Comparison of ENCODE assay signal across 22 mouse cellular contexts in the genomic region with DNA sequence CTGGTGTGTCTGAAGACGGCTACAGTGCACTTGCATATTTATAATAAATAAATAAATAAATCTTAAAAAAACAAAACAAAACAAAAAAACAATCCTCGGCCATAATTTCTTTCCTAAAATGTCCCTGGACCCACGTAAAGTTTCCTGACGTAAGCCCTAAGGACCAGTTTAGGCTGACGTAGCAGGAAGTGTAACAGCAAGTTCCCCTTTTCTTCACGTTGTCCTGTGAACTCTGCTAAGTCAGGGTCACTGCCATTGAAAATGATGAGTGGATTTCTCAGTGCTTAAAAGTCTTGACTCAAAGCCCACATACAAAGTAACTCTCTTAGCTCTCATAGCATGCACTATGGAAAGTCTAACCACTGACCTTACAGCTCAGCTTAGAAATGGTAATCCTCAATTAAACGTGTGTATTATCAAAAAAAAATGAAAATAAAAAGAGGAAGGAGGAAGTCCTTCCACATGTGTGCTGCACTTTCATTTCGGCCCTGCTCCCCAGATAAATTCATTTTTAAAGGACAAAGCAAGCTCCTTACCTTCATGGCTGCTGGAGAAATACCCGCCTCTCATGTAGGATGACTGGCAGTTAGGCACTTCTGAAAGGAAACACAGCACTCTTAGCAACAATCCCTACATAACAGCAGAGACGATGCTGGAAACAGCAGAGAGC. TPM values are rescaled to one million over a fixed set of nuclear protein-coding genes. Genes with fewer than 3 reads are reported as not detected.
DNase-seq lines count a peak whose midpoint lies in the region; ATAC-seq and TF ChIP-seq lines count a peak whose summit lies in the region.
"Had no signal": no experiment of that assay in that cellular context is flagged by ENCODE, and none has a peak within 500 bp of the region (broad histone marks: within the 10 kb centered on the region; RNA-seq: fewer than 3 reads in every experiment).

No protein-coding gene starts in this region.

- no peak overlapping the region for H3K4me3 ChIP-seq in liver, postnatal 0 days (ENCODE audit: low read depth, low read length)
- no peak overlapping the region for H3K4me3 ChIP-seq in liver, embryonic 12.5 days
- no peak overlapping the region for H3K4me3 ChIP-seq in ES-E14 (ENCODE audit: insufficient read depth in 1 of 2, low read depth in 1 of 2, low read length in 2 of 2, poor library complexity in 1 of 2, severe bottlenecking in 1 of 2)
- H3K4me3 ChIP-seq: erythroblast, embryonic 14.5 days; hindbrain, embryonic 10.5 days; limb, embryonic 13.5 days; midbrain, embryonic 13.5 days had no signal

- peak; percentile 47; the same call in 1 of the 2 replicates for ATAC-seq in liver, postnatal 0 days
- no peak for ATAC-seq in liver, embryonic 12.5 days
- ATAC-seq in common myeloid progenitor, adult 5-6 weeks (replicated peaks; ENCODE audit: low read depth, poor library complexity, severe bottlenecking): peak; percentile 92
- ATAC-seq in neutrophil, adult 5-6 weeks (ENCODE audit: extremely low read depth, insufficient number of reproducible peaks, low FRiP score, poor library complexity, severe bottlenecking): peak; percentile 78
- ATAC-seq: activated CD4-positive, CD25-positive, alpha-beta regulatory T cell, adult 4 months; forebrain, embryonic 16.5 days; midbrain, embryonic 13.5 days had no signal

- H3K9me3 ChIP-seq in liver, postnatal 0 days (ENCODE audit: low read length): no peaks in the 10 kb centered on the region
- no peaks in the 10 kb centered on the region for H3K9me3 ChIP-seq in liver, embryonic 12.5 days (replicated peaks)
- H3K9me3 ChIP-seq in ES-E14 (ENCODE audit: control insufficient read depth, insufficient read depth, low read depth, low read length): no peaks in the 10 kb centered on the region
- H3K9me3 ChIP-seq: hindbrain, embryonic 10.5 days; limb, embryonic 13.5 days; midbrain, embryonic 13.5 days had no signal

- in situ Hi-C loops in ES-E14 (cut with MboI; ENCODE audit: low sequenced_read_pairs in 2 of 2, unreplicated experiment in 2 of 2): no loop called here

- TF ChIP-seq EP300 in liver, postnatal 0 days (IDR thresholded peaks at IDR 0.05; ENCODE audit: low read depth): no peak

- DNase-seq in liver, postnatal 0 days: no peak
- DNase-seq in ES-E14 (ENCODE audit: low read depth, low spot score): no peak
- no peak for DNase-seq in testis, postnatal 14 days (ENCODE audit: low spot score)
- DNase-seq in thymus, adult 18-20 months: no peak
- no peak for DNase-seq in kidney, postnatal 25 days
- DNase-seq: adrenal gland, postnatal 36 days; heart, adult 11 months; kidney, adult 2 months; kidney, postnatal 36 days; layer of hippocampus, adult 9-11 months; lung, adult 2 months; lung, postnatal 4 days; thymus, postnatal 4 days had no signal

- peak overlapping the region; percentile 8; the same call in 1 of the 2 replicates for H3K27ac ChIP-seq in liver, postnatal 0 days (ENCODE audit: low read depth)
- H3K27ac ChIP-seq in liver, embryonic 12.5 days: no peak overlapping the region
- H3K27ac ChIP-seq in ES-E14 (ENCODE audit: insufficient read depth, low read depth, low read length, poor library complexity, severe bottlenecking): peak overlapping the region; percentile 51
- H3K27ac ChIP-seq: hindbrain, embryonic 10.5 days; limb, embryonic 13.5 days; midbrain, embryonic 13.5 days had no signal

- no peaks in the 10 kb centered on the region for H3K27me3 ChIP-seq in liver, postnatal 0 days (ENCODE audit: insufficient read depth, low read length)
- no peaks in the 10 kb centered on the region for H3K27me3 ChIP-seq in liver, embryonic 12.5 days (replicated peaks)
- H3K27me3 ChIP-seq: limb, embryonic 13.5 days; midbrain, embryonic 13.5 days had no signal

- H3K4me2 ChIP-seq in liver, postnatal 0 days (ENCODE audit: low read depth, low read length): 0 out of 2 replicates have a peak overlapping the region, but pooled peaks have one; percentile 29
- no peak overlapping the region for H3K4me2 ChIP-seq in liver, embryonic 12.5 days
- H3K4me2 ChIP-seq: limb, embryonic 13.5 days; midbrain, embryonic 13.5 days had no signal

- no peaks in the 10 kb centered on the region for H3K4me1 ChIP-seq in liver, postnatal 0 days (ENCODE audit: insufficient read depth)
- H3K4me1 ChIP-seq in liver, embryonic 12.5 days: no peaks in the 10 kb centered on the region
- peaks cover 15 to 35% of the 10 kb centered on the region in 2 experiments for H3K4me1 ChIP-seq in ES-E14 (ENCODE audit: control insufficient read depth in 2 of 2, insufficient read depth in 2 of 2, low read length in 2 of 2, poor library complexity in 1 of 2)
- H3K4me1 ChIP-seq: hindbrain, embryonic 10.5 days; limb, embryonic 13.5 days had no signal

- no peaks in the 10 kb centered on the region for H3K36me3 ChIP-seq in liver, postnatal 0 days (replicated peaks; ENCODE audit: insufficient read depth, low read length)
- H3K36me3 ChIP-seq in liver, embryonic 12.5 days: peaks cover 9% of the 10 kb centered on the region
- peaks cover 72% of the 10 kb centered on the region for H3K36me3 ChIP-seq in ES-E14 (ENCODE audit: control insufficient read depth, insufficient read depth, low read length, poor library complexity, severe bottlenecking)
- H3K36me3 ChIP-seq: midbrain, embryonic 13.5 days had no signal

- WGBS in liver, postnatal 0 days (ENCODE audit: insufficient replicate concordance): 51% methylated on average over 10 of the region's 10 CpGs
- WGBS in liver, embryonic 12.5 days (ENCODE audit: insufficient replicate concordance): 49% methylated on average over 10 of the region's 10 CpGs

- no peak for TF ChIP-seq CTCF in liver, postnatal 0 days (IDR thresholded peaks at IDR 0.05; ENCODE audit: low read depth)

- no peak overlapping the region for H3K9ac ChIP-seq in liver, postnatal 0 days (replicated peaks)
- no peak overlapping the region for H3K9ac ChIP-seq in liver, embryonic 12.5 days
- peak overlapping the region; percentile 24; the same call in 1 of the 2 replicates for H3K9ac ChIP-seq in ES-E14 (ENCODE audit: insufficient read depth, low read depth, low read length, poor library complexity, severe bottlenecking)
- H3K9ac ChIP-seq: limb, embryonic 13.5 days; midbrain, embryonic 13.5 days had no signal

TF ChIP-seq in ES-E14, 5 proteins besides CTCF, POLR2A, EP300 and RAD21:
- TF ChIP-seq HCFC1 (IDR thresholded peaks at IDR 0.05; ENCODE audit: borderline replicate concordance, insufficient read depth, low read length): no peak
- no peak for TF ChIP-seq ZC3H11A (IDR thresholded peaks at IDR 0.05; ENCODE audit: borderline replicate concordance, low read depth, low read length)
- no peak for TF ChIP-seq MAFK (IDR thresholded peaks at IDR 0.05; ENCODE audit: insufficient read depth, low read depth, low read length)
- no peak for TF ChIP-seq ZNF384 (IDR thresholded peaks at IDR 0.05; ENCODE audit: low read depth, low read length)
- TF ChIP-seq CHD2 (IDR thresholded peaks at IDR 0.05; ENCODE audit: low read depth, low read length): no peak

RNA-seq across cellular contexts. Expression of a gene that starts 40.6 kb away (rescaled TPM):
- 2.6 and 2.7 TPM in 2 replicates for polyA plus RNA-seq in liver, postnatal 0 days (2015; fragmentation: Nextera tagmentation; extraction: Ambion mirVana)
- 7.4 and 8.0 TPM in 2 replicates for polyA plus RNA-seq in liver, embryonic 12.5 days (2016; fragmentation: Nextera tagmentation; extraction: Ambion mirVana)
- total RNA-seq in ES-E14 (2012; rRNA removed): 136 and 147 TPM in 2 replicates
- total RNA-seq in common myeloid progenitor, adult 5-6 weeks (2017): 3.3 and 4.4 TPM in 2 replicates
- total RNA-seq in neutrophil, adult 5-6 weeks (2017): 1.8 and 2.8 TPM in 2 replicates

Comparison
In these comparisons a context has a peak if more than half of its experiments do, and no peak if none do; other contexts are left out.
1. RNA of a gene that starts 40.6 kb away (total RNA-seq): 136 to 147 TPM in ES-E14; 3.3 to 4.4 TPM in common myeloid progenitor, adult 5-6 weeks and 1.8 to 2.8 TPM in neutrophil, adult 5-6 weeks; every median in the first group is over 10 times any median in the second.